Mouse (Mus musculus) adrenal gland, adult 2 months (tissue): ENCODE measurements around the gene Cx3cl1. TPM values are rescaled to one million over a fixed set of nuclear protein-coding genes. Genes with fewer than 3 reads are reported as not detected.
A peak's percentile ranks its signal among the peaks of the same experiment; 100 is the strongest.

Experiments used
- DNase-seq: peaks from one replicate; pipeline ENCODE4 v3.0.0; 2021
- long read RNA-seq: library from polyadenylated mRNA; stranded (forward); transcript quantifications from one replicate; pipeline ENCODE4 v2.0.0, GENCODE M21; 2021
- polyA plus RNA-seq: library from polyadenylated mRNA; depleted of rRNA; stranded (reverse); fragments of >200 nt; gene quantifications from 2 replicates; pipeline ENCODE4 v1.2.3, GENCODE M21; 2012; rRNA removed
- total RNA-seq, 2 experiments: library from RNA; stranded (reverse); gene quantifications; 2 replicates each; pipeline ENCODE4 v1.2.3; 2021

Gene Cx3cl1
- total RNA-seq (10 to 100 TPM; 29.3 to 48.2 TPM), polyA plus RNA-seq (116 and 153 TPM in 2 replicates)
- long read RNA-seq, transcript Cx3cl1-201 (3 exons, 3,315 nt), result major isoform, 25 of 45 reads
- long read RNA-seq, partial matches to known transcripts, result 0 of 45 reads
- long read RNA-seq, other reads (novel, unspliced or antisense), result 19 of 45 reads

- peak; percentile 94 for DNase-seq
Measured at GRCm38 (mm10) chr8:94771941-94772670, at the start of gene Cx3cl1. TSS of gene Cx3cl1 (plus strand) at chr8:94772009.

GRCm38 (mm10) chr8:94725998-94726397 lies 45.8 kb upstream of the Cx3cl1 start:
- no peak for DNase-seq

GRCm38 (mm10) chr8:94729301-94729700 lies 42.5 kb upstream of the Cx3cl1 start:
- DNase-seq, result no peak

GRCm38 (mm10) chr8:94733821-94734465 lies 37.9 kb upstream of the Cx3cl1 start:
- DNase-seq, result no peak

GRCm38 (mm10) chr8:94734735-94735350 lies 37.0 kb upstream of the Cx3cl1 start:
- DNase-seq, result no peak

GRCm38 (mm10) chr8:94735426-94736094 lies 36.2 kb upstream of the Cx3cl1 start:
- DNase-seq, result peak; percentile 45

- peak; percentile 36 for DNase-seq
Measured at GRCm38 (mm10) chr8:94739829-94740228, 32.0 kb upstream of the Cx3cl1 start.

GRCm38 (mm10) chr8:94740591-94740990 lies 31.2 kb upstream of the Cx3cl1 start:
- no peak for DNase-seq

- no peak for DNase-seq
Measured at GRCm38 (mm10) chr8:94741726-94742125, 30.1 kb upstream of the Cx3cl1 start.

GRCm38 (mm10) chr8:94744484-94744883 lies 27.3 kb upstream of the Cx3cl1 start:
- no peak for DNase-seq

- DNase-seq, result no peak
Measured at GRCm38 (mm10) chr8:94744972-94745371, 26.8 kb upstream of the Cx3cl1 start.

GRCm38 (mm10) chr8:94745476-94746184 lies 26.2 kb upstream of the Cx3cl1 start, which contains the start of gene Ccl22:
TSS of gene Ccl22 (plus strand) at chr8:94745590.
- DNase-seq, result no peak

- no peak for DNase-seq
Measured at GRCm38 (mm10) chr8:94746832-94747231, 25.0 kb upstream of the Cx3cl1 start.

GRCm38 (mm10) chr8:94748363-94748762 lies 23.4 kb upstream of the Cx3cl1 start:
- no peak for DNase-seq

GRCm38 (mm10) chr8:94749942-94750341 lies 21.9 kb upstream of the Cx3cl1 start:
- DNase-seq, result no peak

GRCm38 (mm10) chr8:94751023-94751849 lies 20.6 kb upstream of the Cx3cl1 start:
- no peak for DNase-seq

GRCm38 (mm10) chr8:94754006-94754405 lies 17.8 kb upstream of the Cx3cl1 start:
- DNase-seq, result no peak

GRCm38 (mm10) chr8:94754486-94754885 lies 17.3 kb upstream of the Cx3cl1 start:
- DNase-seq, result no peak

GRCm38 (mm10) chr8:94767035-94767434 lies 4.8 kb upstream of the Cx3cl1 start:
- peak; percentile 64 for DNase-seq

GRCm38 (mm10) chr8:94770945-94771344 lies 864 bp upstream of the Cx3cl1 start:
- DNase-seq, result peak; percentile 62

GRCm38 (mm10) chr8:94773048-94773447 lies 1.2 kb downstream of the Cx3cl1 start:
- no peak for DNase-seq
